Mouse (Mus musculus): ENCODE results near the gene Ppp2r5c. TPM values are rescaled to one million over a fixed set of nuclear protein-coding genes. Genes with fewer than 3 reads are reported as not detected.

Gene Ppp2r5c
- total and polyA plus RNA-seq, 2 experiments from 2014 or later, result 169 to 191 TPM

DNA sequence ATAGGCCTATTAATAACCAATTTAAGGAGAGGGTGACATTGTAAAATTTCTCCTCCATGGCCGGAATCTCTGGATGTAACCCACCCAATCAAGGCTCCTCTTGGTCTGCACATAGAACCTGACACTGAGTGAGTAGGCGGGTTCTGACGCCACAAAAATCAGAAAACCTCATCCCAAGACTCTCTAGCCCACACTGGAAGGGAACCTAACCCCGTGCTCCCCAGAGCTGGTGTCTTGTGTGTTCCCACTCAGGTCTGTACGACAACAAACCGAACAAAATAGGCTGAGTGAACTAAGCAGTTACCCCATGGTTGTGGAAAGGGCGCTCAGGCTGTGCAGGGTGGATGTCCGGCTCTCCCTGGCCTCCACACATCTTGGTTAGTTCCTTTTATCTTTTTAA lies 48.3 kb downstream of the Ppp2r5c start:
- no peaks in the 10 kb centered on the region for H3K9me3 ChIP-seq (ENCODE audit: low read length)
- no peaks in the 10 kb centered on the region for H3K27me3 ChIP-seq (ENCODE audit: insufficient read depth, low read length)
- no peak overlapping the region for H3K4me2 ChIP-seq (ENCODE audit: low read depth)
- 0 out of 2 replicates have a peak, but pooled peaks cover 5% of the 10 kb centered on the region for H3K36me3 ChIP-seq (ENCODE audit: insufficient read depth)
- ATAC-seq, result no peak
- no peak for TF ChIP-seq CTCF (IDR thresholded peaks at IDR 0.05; ENCODE audit: low read depth)
- 0 out of 2 replicates have a peak, but pooled peaks cover 4% of the 10 kb centered on the region for H3K4me1 ChIP-seq (ENCODE audit: insufficient read depth)
- DNase-seq, result no peak
- H3K9ac ChIP-seq, result no peak overlapping the region
- H3K4me3 ChIP-seq (ENCODE audit: low read depth, low read length), result no peak overlapping the region
- no peak overlapping the region for H3K27ac ChIP-seq (ENCODE audit: low read depth, low read length)
- WGBS, result 97% methylated on average over 8 of the region's 8 CpGs

GRCm38 (mm10) chr12:110496016-110496415 lies 49.1 kb downstream of the Ppp2r5c start:
- Histone ChIP-seq H3K9me3 (ENCODE audit: low read length) (no peaks in the 10 kb centered on the region), H3K4me1 (ENCODE audit: insufficient read depth) (0 out of 2 replicates have a peak, but pooled peaks cover 4% of the 10 kb centered on the region), H3K9ac (no peak overlapping the region), H3K4me3 (ENCODE audit: low read depth, low read length) (no peak overlapping the region), H3K27me3 (ENCODE audit: insufficient read depth, low read length) (no peaks in the 10 kb centered on the region), H3K27ac (ENCODE audit: low read depth, low read length) (no peak overlapping the region), H3K36me3 (ENCODE audit: insufficient read depth) (0 out of 2 replicates have a peak, but pooled peaks cover 5% of the 10 kb centered on the region), H3K4me2 (ENCODE audit: low read depth) (no peak overlapping the region)
- ATAC-seq (no peak), DNase-seq (no peak)
- WGBS, result 90% methylated on average over 5 of the region's 5 CpGs
- no peak for TF ChIP-seq CTCF (IDR thresholded peaks at IDR 0.05; ENCODE audit: low read depth)

GRCm38 (mm10) chr12:110497013-110497412 lies 50.1 kb downstream of the Ppp2r5c start:
- DNase-seq, result no peak
- Histone ChIP-seq H3K27me3 (ENCODE audit: insufficient read depth, low read length) (no peaks in the 10 kb centered on the region), H3K4me3 (ENCODE audit: low read depth, low read length) (no peak overlapping the region), H3K4me1 (ENCODE audit: insufficient read depth) (0 out of 2 replicates have a peak, but pooled peaks cover 4% of the 10 kb centered on the region), H3K9me3 (ENCODE audit: low read length) (no peaks in the 10 kb centered on the region), H3K36me3 (ENCODE audit: insufficient read depth) (0 out of 2 replicates have a peak, but pooled peaks cover 5% of the 10 kb centered on the region), H3K27ac (ENCODE audit: low read depth, low read length) (no peak overlapping the region), H3K4me2 (ENCODE audit: low read depth) (no peak overlapping the region), H3K9ac (no peak overlapping the region)
- 52% methylated on average over 3 of the region's 3 CpGs for WGBS
- ATAC-seq, result no peak
- no peak for TF ChIP-seq CTCF (IDR thresholded peaks at IDR 0.05; ENCODE audit: low read depth)

GRCm38 (mm10) chr12:110497485-110497884 lies 50.6 kb downstream of the Ppp2r5c start:
- Histone ChIP-seq H3K27ac (ENCODE audit: low read depth, low read length) (no peak overlapping the region), H3K36me3 (ENCODE audit: insufficient read depth) (0 out of 2 replicates have a peak, but pooled peaks cover 5% of the 10 kb centered on the region), H3K4me2 (ENCODE audit: low read depth) (no peak overlapping the region), H3K27me3 (ENCODE audit: insufficient read depth, low read length) (no peaks in the 10 kb centered on the region), H3K9ac (no peak overlapping the region), H3K4me1 (ENCODE audit: insufficient read depth) (0 out of 2 replicates have a peak, but pooled peaks cover 4% of the 10 kb centered on the region), H3K4me3 (ENCODE audit: low read depth, low read length) (no peak overlapping the region), H3K9me3 (ENCODE audit: low read length) (no peaks in the 10 kb centered on the region)
- ATAC-seq (no peak), DNase-seq (no peak)
- WGBS, result 90% methylated on average over 8 of the region's 8 CpGs
- no peak for TF ChIP-seq CTCF (IDR thresholded peaks at IDR 0.05; ENCODE audit: low read depth)

DNA sequence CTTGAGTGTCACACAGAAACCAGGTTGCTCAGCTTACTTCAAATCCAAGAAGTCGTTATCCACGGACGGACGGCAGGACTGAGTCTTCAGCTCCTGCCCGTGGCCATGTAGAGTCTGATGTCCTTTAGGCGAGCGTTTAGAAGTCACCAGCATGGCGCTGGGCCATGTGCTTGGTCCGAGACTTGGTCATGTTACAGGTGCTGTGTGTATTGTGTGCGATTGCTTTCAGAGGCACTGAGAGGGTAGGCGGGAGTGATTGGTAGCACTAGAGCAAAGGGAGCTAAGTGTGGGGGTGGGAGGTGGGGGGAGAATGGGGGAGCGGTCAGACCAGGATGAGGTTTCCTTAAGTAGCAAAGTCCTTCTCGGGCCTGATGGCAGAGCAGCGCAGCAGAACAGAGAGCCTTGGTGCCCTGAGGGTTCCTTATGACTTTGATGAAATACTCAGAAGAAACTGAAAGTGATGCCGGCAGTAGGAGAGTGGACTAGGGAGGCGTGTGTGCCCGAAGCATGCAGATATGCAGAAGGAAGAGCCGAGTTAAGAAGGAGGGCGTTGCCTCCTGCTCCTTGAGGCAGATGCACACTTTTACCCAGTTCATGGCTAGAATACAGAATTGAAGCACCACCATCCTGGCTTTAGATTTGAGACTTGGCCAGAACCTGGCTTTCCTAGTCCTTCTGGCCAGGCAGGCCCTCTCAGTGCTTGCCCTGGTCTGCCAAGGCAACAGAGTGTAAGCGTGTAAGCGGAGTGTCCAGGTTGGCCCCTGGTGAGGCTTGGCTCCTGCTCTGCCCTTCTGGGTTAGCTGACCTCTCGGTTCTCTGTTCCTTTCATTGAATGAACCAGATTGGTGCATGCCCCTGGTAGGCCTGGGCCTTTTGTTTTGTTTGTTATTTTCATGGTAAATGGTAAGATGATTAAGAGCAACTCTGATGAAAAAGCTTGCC lies 51.6 kb downstream of the Ppp2r5c start:
- WGBS, result 83% methylated on average over 22 of the region's 22 CpGs
- Histone ChIP-seq H3K4me1 (ENCODE audit: insufficient read depth) (0 out of 2 replicates have a peak, but pooled peaks cover 4% of the 10 kb centered on the region), H3K4me3 (ENCODE audit: low read depth, low read length) (no peak overlapping the region), H3K9ac (no peak overlapping the region), H3K36me3 (ENCODE audit: insufficient read depth) (0 out of 2 replicates have a peak, but pooled peaks cover 3% of the 10 kb centered on the region), H3K4me2 (ENCODE audit: low read depth) (no peak overlapping the region), H3K27me3 (ENCODE audit: insufficient read depth, low read length) (no peaks in the 10 kb centered on the region), H3K9me3 (ENCODE audit: low read length) (no peaks in the 10 kb centered on the region), H3K27ac (ENCODE audit: low read depth, low read length) (no peak overlapping the region)
- DNase-seq (no peak), ATAC-seq (no peak)
- TF ChIP-seq CTCF (IDR thresholded peaks at IDR 0.05; ENCODE audit: low read depth), result no peak

DNA sequence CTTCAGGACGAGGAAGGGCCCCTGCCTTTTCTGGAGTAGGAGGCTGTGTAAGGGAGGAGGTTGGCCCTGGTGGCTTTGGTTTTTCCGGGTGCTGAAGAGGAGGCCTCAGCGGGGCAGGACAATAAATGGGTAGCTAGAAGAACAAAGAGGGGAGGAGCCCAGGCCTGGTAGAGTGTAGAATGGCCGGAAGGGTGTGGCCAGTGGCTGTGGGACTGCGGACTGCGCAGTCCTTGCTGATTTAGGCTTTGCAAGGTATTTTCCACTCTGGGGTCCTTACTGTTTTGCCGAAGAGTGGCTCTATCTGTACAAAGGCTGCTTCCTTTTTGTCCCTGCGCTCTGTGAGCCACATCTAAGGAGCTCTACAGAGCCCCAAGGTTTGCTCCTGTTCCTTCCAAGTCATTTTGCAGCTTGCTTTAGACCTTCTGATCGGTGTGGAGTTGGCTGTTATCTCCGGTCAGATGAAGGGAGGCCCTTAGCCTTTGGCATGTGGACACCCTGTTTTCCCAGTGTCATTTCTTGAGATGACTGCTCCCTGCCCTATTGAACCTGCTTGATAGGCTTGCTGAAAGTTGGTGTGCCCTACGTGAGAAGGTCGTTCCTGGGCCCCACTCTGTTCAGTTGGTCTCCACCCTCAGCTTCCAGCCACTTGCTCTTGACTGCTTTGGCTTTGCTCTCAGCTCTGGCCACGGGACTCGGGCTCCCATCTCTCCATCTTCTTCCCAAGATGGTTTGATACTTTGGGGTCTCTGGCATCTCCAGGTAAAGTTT lies 52.5 kb downstream of the Ppp2r5c start:
- WGBS, result 70% methylated on average over 14 of the region's 14 CpGs
- Histone ChIP-seq H3K36me3 (ENCODE audit: insufficient read depth) (no peaks in the 10 kb centered on the region), H3K27ac (ENCODE audit: low read depth, low read length) (no peak overlapping the region; the same call in 1 of the 2 replicates), H3K4me3 (ENCODE audit: low read depth, low read length) (no peak overlapping the region), H3K9me3 (ENCODE audit: low read length) (no peaks in the 10 kb centered on the region), H3K27me3 (ENCODE audit: insufficient read depth, low read length) (no peaks in the 10 kb centered on the region), H3K4me1 (ENCODE audit: insufficient read depth) (0 out of 2 replicates have a peak, but pooled peaks cover 4% of the 10 kb centered on the region), H3K9ac (no peak overlapping the region), H3K4me2 (ENCODE audit: low read depth) (no peak overlapping the region)
- DNase-seq (no peak), ATAC-seq (no peak)
- TF ChIP-seq CTCF (IDR thresholded peaks at IDR 0.05; ENCODE audit: low read depth), result no peak
